Mouse (Mus musculus) kidney, postnatal 0 days (tissue): Measurements from ENCODE around the gene Fahd1. TPM values are rescaled to one million over a fixed set of nuclear protein-coding genes. Genes with fewer than 3 reads are reported as not detected.

Experiments used
- ATAC-seq: fragments of 200-750 bp; cut with Nextera tagmentation; replicated peaks from 2 replicates; pipeline ENCODE4 v1.8.0; 2017; ENCODE audit warnings: low read depth, moderate number of reproducible peaks, moderate TSS enrichment, moderate library complexity; ENCODE audit not compliant: low FRiP score
- DNase-seq: peaks from one replicate; pipeline ENCODE4 v3.0.0-alpha.2; 2016; ENCODE audit warnings: low spot score
- H3K27ac ChIP-seq: fragments of 300-500 bp; sonication (generic); 2 replicates; pipeline ENCODE4 v1.5.1; 2014; ENCODE audit warnings: mild to moderate bottlenecking
- H3K27me3 ChIP-seq: fragments of 300-500 bp; sonication (generic); 2 replicates; pipeline ENCODE4 v1.6.1; 2014; ENCODE audit warnings: low read length, mixed read lengths; ENCODE audit not compliant: insufficient read depth
- H3K36me3 ChIP-seq: fragments of 300-500 bp; sonication (generic); 2 replicates; pipeline ENCODE4 v1.6.1; 2014; ENCODE audit warnings: low read length, mixed read lengths; ENCODE audit not compliant: insufficient read depth
- H3K4me1 ChIP-seq: fragments of 300-500 bp; sonication (generic); replicated peaks from 2 replicates; pipeline ENCODE4 v1.6.1; 2014; ENCODE audit warnings: antibody characterized with exemption, low read length, mixed read lengths; ENCODE audit not compliant: insufficient read depth
- H3K4me2 ChIP-seq: fragments of 300-500 bp; sonication (generic); 2 replicates; pipeline ENCODE4 v1.6.1; 2014; ENCODE audit warnings: mild to moderate bottlenecking, low read length, moderate library complexity, mixed read lengths
- H3K4me3 ChIP-seq: fragments of 300-500 bp; sonication (generic); replicated peaks from 2 replicates; pipeline ENCODE4 v1.5.1; 2014; ENCODE audit warnings: low read depth, low read length
- H3K9ac ChIP-seq: fragments of 300-500 bp; sonication (generic); 2 replicates; pipeline ENCODE4 v1.6.1; 2014; ENCODE audit warnings: low read depth, low read length
- H3K9me3 ChIP-seq: fragments of 300-500 bp; sonication (generic); replicated peaks from 2 replicates; pipeline ENCODE4 v1.6.1; 2016; ENCODE audit warnings: low read length, inconsistent platforms, mixed read lengths
- CTCF ChIP-seq: IDR thresholded peaks from 2 replicates; pipeline ENCODE4 v1.5.1; 2016; ENCODE audit warnings: antibody characterized with exemption, low read depth, mild to moderate bottlenecking, moderate library complexity
- WGBS: fragments of 180-500 bp; shearing (Covaris S2); extraction: QIAGEN DNeasy Blood & Tissue Kit; methylation state at CpG from one replicate; pipeline ENCODE4 v1.1.7; 2014; 5-methylcytosine and 5-hydroxymethylcytosine counted together
- polyA plus RNA-seq: library from polyadenylated mRNA; unstranded; fragments of >200 nt; fragmentation: Nextera tagmentation; extraction: Ambion mirVana; gene quantifications from 2 replicates; pipeline ENCODE4 v1.2.1, GENCODE M21; 2015

Fahd1 gene
- polyA plus RNA-seq, 1 experiment from 2014 or later, result 88.0 TPM

DNA sequence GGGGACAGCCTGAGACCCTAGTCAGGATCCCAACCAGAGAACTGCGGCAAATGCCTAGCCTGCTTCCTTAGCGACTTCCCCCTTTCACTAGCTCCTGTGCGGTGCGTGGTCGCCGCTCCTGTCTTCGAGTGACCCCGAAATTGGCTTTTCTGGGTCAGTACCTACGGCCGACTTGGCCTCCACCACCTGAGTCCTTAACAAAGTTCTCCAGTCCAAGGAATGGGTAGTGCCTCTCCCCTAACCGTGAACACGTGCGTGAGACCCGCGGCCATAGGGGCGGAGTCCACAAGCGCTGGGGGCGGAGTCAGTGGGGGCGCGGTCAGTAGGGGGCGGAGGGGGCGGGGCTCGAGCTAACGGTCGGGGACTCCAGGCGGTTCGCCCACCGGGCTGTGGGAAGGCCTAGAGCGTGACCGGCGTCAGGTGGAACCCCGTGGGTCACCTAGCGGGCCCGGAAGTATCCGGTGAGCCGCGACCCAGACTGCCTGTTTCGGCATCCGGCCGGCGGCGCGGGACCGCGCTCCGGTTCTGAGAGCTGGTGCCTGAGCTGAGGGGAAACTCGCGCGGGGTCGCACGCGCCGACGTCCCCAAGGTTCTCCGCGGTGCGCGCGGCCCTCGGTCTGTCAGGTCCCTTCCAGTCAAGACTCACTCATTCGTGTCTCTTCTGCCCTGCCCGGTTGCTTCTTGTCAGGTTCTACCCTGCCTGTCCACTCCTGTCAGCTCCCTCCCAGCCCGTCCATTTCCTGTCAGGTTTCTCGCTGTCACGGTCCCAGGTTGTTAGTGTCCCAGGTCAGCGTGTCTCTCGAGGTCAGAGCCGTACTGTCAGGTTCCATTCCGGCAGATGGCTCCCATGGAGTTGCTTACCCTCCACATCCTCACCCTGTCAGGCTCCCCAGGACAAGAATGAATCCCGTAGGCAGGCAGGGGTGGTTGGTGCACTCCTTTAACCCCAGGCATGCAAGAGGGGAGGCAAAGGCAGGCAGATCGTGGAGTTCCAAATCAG lies 45.9 kb downstream of the Fahd1 start, which contains the start of gene Meiob:
Meiob (plus strand) TSS at position 338 of the 1,000 bp plus-strand sequence.
- no peak within 1 kb of the TSS for H3K27ac ChIP-seq
- DNase-seq, result peak; percentile 77
- H3K9ac ChIP-seq, result peak within 1 kb of the TSS; percentile 52
- H3K4me1 ChIP-seq, result no peaks in the 10 kb centered on the region
- peak; percentile 80 for ATAC-seq
- H3K36me3 ChIP-seq, result no peaks in the 10 kb centered on the region
- H3K9me3 ChIP-seq, result no peaks in the 10 kb centered on the region
- peak within 1 kb of the TSS; percentile 82 for H3K4me2 ChIP-seq
- TF ChIP-seq CTCF, result no peak
- under 1% methylated on average over 67 of the region's 71 CpGs for WGBS
- no peaks in the 10 kb centered on the region for H3K27me3 ChIP-seq
- peak within 1 kb of the TSS; percentile 47 for H3K4me3 ChIP-seq

DNA sequence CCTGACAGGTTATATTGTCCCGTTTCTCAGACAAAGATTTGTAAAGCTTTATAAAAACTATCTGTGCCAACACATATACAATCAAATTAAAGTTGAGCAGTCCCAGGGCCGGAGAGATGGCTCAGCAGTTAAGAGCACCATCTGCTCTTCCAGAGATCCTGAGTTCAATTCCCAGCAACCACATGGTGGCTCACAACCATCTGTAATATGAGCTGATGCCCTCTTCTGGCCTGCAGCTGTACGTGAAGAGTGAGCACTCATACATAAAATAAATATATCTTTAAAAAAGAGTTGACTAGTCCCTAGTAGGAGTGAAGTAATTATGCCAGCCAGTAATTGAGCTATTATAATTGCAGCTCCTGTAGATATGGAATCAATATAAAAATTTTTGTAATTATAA lies 49.6 kb downstream of the Fahd1 start:
- ATAC-seq, result no peak
- DNase-seq, result no peak
- 0 out of 2 replicates have a peak, but pooled peaks have one; percentile 10 for TF ChIP-seq CTCF

DNA sequence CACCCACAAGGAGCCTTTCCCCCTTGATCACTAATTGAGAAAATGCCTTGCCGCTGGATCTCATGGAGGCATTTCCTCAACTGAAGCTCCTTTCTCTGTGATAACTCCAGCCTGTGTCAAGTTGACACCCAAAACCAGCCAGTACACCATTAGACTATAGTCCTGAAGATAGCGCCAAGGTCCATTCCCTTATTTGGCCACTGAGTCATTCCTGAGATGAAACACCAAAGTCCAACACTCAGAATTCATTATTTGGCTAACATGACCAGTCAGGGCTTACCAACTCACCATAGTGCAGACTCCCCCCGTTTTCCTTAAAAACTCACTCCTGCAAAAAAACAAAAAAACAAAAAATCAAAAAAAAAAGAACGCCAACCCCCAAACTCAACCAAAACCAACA lies 50.7 kb downstream of the Fahd1 start:
- Histone ChIP-seq H3K27ac (no peak overlapping the region), H3K27me3 (no peaks in the 10 kb centered on the region), H3K4me1 (no peaks in the 10 kb centered on the region), H3K9me3 (no peaks in the 10 kb centered on the region), H3K9ac (no peak overlapping the region), H3K36me3 (no peaks in the 10 kb centered on the region), H3K4me2 (no peak overlapping the region), H3K4me3 (no peak overlapping the region)
- DNase-seq (no peak), ATAC-seq (no peak)
- no peak for TF ChIP-seq CTCF
- 88% methylated on average over 4 of the region's 4 CpGs for WGBS

More for the DNA sequence above, 49.6 kb downstream of the Fahd1 start:
- Histone ChIP-seq H3K9me3 (no peaks in the 10 kb centered on the region), H3K4me3 (no peak overlapping the region), H3K27ac (no peak overlapping the region), H3K9ac (no peak overlapping the region), H3K4me1 (no peaks in the 10 kb centered on the region), H3K27me3 (no peaks in the 10 kb centered on the region), H3K4me2 (no peak overlapping the region), H3K36me3 (no peaks in the 10 kb centered on the region)
- WGBS, result 61% methylated on average over 3 of the region's 3 CpGs

Other genes with a start within 250 kb of the Fahd1 start
- gene Tsc2, start 217.7 kb downstream of the Fahd1 start, polyA plus RNA-seq, result 36.4 and 42.4 TPM in 2 replicates
- 13.4 and 14.9 TPM in 2 replicates for gene Nthl1, start 217.7 kb downstream of the Fahd1 start, polyA plus RNA-seq
- gene Slc9a3r2, start 200.0 kb downstream of the Fahd1 start, polyA plus RNA-seq, result 141 and 145 TPM in 2 replicates
- gene Npw, start 191.9 kb downstream of the Fahd1 start, polyA plus RNA-seq, result 0.32 and 0.38 TPM in 2 replicates
- 17.5 and 18.1 TPM in 2 replicates for gene Zfp598, start 180.7 kb downstream of the Fahd1 start, polyA plus RNA-seq
- gene Syngr3, start 160.4 kb downstream of the Fahd1 start, polyA plus RNA-seq, result 1.4 and 1.7 TPM in 2 replicates
- 43.3 and 47.6 TPM in 2 replicates for gene Gfer, start 154.2 kb downstream of the Fahd1 start, polyA plus RNA-seq
- gene Noxo1, start 154.1 kb downstream of the Fahd1 start, polyA plus RNA-seq, result 2.6 and 2.7 TPM in 2 replicates
- 50.5 and 57.3 TPM in 2 replicates for gene Tbl3, start 142.7 kb downstream of the Fahd1 start, polyA plus RNA-seq
- not detected in 2 replicates for gene Rnf151, start 132.3 kb downstream of the Fahd1 start, polyA plus RNA-seq
- gene Rps2, start 132.2 kb downstream of the Fahd1 start, polyA plus RNA-seq, result 1,452 and 1,460 TPM in 2 replicates
- 417 and 419 TPM in 2 replicates for gene Ndufb10, start 125.9 kb downstream of the Fahd1 start, polyA plus RNA-seq
- gene Rpl3l, start 122.5 kb downstream of the Fahd1 start, polyA plus RNA-seq, result 0.36 and 0.38 TPM in 2 replicates
- gene Msrb1, start 113.7 kb downstream of the Fahd1 start, polyA plus RNA-seq, result 45.8 and 48.6 TPM in 2 replicates
- gene Hs3st6, start 97.4 kb downstream of the Fahd1 start, polyA plus RNA-seq, result 33.0 and 38.6 TPM in 2 replicates
- gene Meiob, start 46.1 kb downstream of the Fahd1 start, polyA plus RNA-seq, result 0.23 and 0.47 TPM in 2 replicates
- gene Hagh, start 10.2 kb downstream of the Fahd1 start, polyA plus RNA-seq, result 99.7 and 101 TPM in 2 replicates
- 6.8 and 8.2 TPM in 2 replicates for gene Igfals, start 15.6 kb upstream of the Fahd1 start, polyA plus RNA-seq
- 55.9 and 57.5 TPM in 2 replicates for gene Nubp2, start 36.0 kb upstream of the Fahd1 start, polyA plus RNA-seq
- 53.4 and 55.9 TPM in 2 replicates for gene Spsb3, start 36.3 kb upstream of the Fahd1 start, polyA plus RNA-seq
- 29.5 and 29.6 TPM in 2 replicates for gene Eme2, start 44.7 kb upstream of the Fahd1 start, polyA plus RNA-seq
- 141 TPM in 2 replicates for gene Mrps34, start 44.8 kb upstream of the Fahd1 start, polyA plus RNA-seq
- 87.1 and 93.1 TPM in 2 replicates for gene Nme3, start 46.1 kb upstream of the Fahd1 start, polyA plus RNA-seq
- gene Mapk8ip3, start 86.6 kb upstream of the Fahd1 start, polyA plus RNA-seq, result 12.7 and 13.7 TPM in 2 replicates
- gene Jpt2, start 110.3 kb upstream of the Fahd1 start, polyA plus RNA-seq, result 95.0 and 108 TPM in 2 replicates
- 3.4 and 4.5 TPM in 2 replicates for gene Cramp1l, start 165.4 kb upstream of the Fahd1 start, polyA plus RNA-seq
- 10.1 and 10.9 TPM in 2 replicates for gene Ift140, start 165.7 kb upstream of the Fahd1 start, polyA plus RNA-seq
- 54.5 and 59.9 TPM in 2 replicates for gene Tmem204, start 233.2 kb upstream of the Fahd1 start, polyA plus RNA-seq